Mouse (Mus musculus) kidney, postnatal 4 days (tissue): ENCODE measurements around the gene 9230112D13Rik.

Source experiments
- DNase-seq, 2 experiments: peaks; one replicate each; pipeline ENCODE4 v3.0.0; 2021; ENCODE audit warnings: mixed read lengths in 2 of 2

Gene 9230112D13Rik

DNA sequence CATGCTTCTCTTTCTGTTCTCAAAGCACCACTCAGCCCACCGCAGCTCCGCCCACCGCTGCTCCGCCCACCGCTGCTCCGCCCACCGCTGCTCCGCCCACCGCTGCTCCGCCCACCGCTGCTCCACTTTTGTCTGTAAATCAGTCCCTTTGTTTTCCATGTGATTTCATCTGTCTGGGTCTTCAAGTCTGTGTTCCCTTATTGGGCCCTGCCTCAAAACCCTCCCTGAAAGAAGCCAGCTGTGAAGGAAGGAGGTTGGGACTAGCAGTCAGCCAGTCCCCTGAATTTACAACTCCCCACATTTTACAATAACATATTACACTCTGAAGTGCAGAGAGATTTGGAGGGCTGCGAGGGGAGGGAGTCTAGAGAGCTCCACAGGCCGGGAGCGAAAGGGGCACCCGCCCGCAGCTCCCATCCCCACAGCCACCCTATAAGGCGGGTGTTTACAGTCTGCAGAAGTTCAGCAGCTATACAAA, 18.1 kb upstream of the 9230112D13Rik start:
- peak; percentile 88 to 91 for DNase-seq

DNA sequence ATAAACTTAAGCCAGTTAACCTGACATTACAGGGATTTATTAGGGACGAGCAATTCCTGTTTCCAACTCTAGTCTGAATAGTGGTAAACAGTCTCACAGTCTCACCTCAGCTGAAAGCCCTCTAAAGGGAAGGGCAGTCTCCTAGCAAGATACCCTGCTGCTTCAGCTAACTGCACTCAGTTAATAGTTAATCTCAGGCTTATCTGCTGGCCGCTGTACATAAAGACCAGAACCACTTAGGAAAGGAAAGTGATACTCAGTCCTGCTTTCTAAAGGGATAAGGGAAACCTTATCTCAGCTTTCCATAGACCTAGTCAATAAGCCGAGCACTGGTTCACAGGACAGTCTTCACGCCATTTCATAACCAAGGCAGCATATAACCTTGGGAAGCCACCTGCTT, 13.3 kb upstream of the 9230112D13Rik start:
- no peak for DNase-seq

DNA sequence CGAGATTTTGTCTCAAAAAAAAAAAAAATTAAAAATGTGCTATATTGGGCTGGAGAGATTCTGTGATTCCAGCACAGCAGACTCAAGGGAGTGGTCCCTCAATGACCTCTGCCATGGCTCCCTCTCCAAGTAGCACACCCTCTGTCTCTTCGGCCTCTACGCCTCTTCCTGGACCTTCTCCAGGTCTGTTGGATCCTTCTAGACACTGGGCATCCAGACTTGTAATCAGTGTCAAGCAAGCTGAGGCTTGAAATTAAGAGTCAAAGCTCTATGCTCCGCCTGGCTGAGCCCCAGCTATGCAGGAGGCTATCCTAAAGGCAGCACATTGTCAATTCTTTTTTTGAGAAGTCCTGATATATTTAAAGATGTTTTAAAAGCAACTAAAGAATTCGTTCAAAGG, 10.9 kb upstream of the 9230112D13Rik start:
- DNase-seq, result no peak

DNA sequence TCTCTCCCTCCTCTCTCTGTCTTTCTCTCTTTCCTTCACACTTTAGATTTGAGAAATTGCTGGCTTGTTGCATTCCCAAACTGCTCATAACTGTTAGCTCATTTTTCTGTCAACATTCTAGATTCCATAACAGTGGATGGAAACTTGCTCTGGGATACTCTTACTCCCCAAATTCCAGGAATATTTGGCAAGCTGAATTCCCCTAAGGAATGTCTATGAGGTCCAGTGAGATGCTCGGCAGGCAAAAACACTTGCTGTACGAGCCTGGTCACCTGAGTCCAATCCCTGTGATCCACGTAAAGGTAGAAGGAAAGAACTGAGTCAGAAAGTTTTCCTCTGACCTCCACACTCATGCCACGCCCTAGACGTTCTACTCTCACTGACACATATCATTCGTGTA, 9.9 kb upstream of the 9230112D13Rik start:
- DNase-seq, result no peak

DNA sequence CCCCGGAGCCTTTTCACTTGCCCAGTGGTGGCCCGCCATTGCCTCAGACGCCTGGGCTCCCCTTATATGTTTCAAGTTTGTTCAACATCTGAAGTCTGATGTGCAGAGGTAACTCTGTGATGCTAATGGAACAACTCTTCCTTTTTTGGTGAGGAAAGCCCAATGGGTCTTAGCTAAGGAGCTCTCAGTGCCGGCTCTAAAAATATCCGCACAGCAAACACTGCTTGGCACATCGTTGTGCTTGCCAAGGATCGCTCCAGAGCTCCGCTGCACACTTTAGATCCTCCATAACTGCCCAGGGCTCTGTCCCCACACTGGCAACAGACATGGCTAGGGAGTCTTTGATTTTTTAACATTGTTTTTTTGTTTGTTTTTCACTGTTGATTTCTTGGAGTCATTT, 6.2 kb upstream of the 9230112D13Rik start:
- DNase-seq, result no peak

DNA sequence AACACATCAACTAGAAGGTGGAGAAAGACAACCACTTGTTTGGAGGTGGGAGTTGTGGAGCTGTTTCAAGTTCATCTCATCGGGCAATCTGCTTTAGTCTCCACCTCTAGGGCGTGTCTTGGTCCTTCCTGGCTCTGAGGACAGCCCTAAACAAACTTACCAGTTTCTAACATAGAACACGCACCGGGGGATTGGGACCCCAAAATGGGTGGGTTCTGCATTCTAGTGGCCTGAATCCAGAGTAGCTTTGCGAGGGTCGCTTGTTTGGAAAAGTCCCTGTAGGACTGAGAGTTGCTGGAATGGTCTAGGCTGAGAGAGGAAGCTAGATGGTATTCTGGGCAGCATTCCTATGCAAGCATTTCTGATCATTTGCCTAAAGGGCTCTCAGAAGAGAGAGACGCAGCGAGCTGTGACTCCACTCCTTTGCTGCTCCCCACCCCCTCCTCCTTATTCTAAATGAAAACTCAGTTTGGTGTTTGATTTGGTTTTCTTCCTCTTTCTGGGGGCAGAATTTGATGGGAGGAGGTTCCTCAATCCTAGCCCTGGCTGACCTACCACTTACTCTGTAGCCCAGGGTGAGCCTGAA, 4.5 kb downstream of the 9230112D13Rik start:
- no peak for DNase-seq

DNA sequence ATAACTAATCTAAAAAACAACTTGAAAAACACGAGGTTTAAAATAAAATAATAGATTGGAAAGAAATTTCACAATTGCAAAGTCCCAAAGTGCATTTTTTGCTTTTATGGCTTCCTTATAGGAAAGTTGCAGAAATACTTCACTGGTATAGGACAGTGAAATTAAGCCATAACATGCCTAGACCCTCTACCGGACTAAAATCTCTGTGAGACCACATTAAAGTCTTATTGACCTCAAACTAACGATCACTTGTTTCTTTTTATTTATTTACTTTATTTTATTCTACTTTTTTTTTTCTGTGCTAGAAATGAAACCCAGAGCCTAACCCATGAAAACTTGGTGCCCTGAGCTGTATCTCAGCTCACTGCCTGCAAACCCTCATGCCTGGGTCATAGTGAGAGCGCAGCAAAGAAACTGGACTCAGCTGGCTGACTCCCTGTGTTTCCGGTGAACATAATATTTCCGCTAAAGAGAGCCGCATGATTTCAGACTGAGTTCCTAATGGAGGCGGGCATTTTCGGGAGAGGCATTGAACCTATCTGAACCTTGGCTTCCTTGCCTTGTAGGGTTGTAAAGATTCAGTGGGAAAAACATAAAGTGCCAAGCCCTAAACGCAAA, 5.5 kb downstream of the 9230112D13Rik start:
- no peak for DNase-seq

DNA sequence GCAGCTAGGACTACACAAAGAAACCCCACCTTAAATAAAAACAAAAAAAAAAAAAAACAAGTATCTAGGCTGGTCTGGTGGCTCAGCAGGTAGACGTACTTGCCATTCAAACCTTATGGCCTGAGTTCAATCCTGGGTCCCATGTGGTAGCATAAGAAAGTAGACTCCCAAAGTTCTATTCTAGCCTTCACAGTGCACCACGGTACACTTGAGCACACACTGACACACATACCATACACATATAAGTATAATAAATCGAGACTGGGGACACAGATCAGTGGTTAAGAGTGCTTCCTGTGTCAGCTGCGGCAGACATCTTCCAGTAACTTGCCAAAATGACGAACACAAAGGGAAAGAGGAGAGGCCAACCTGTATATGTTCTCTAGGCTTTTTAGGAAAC, 6.7 kb downstream of the 9230112D13Rik start:
- DNase-seq, result no peak

DNA sequence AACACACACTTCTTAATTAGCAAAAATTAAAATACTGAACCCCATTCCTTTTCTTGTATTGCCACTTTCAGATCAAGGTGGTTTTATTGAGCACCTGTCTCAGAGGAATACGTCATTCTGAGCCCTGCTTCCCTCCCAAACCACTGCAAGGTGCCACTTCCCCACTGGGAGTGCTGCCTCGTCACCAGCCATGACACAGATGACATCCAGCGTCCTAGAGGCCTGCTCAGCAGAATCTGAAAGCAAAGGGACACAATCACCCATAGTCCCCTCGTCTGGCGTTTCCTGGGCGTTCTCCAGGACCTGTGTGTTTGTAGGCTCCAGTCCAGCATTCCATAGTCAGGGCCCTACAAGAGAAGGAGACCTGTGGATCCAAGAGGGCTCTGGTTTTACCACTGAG, 8.5 kb downstream of the 9230112D13Rik start:
- DNase-seq, result peak in 1 of 2 experiments; percentile 21

DNA sequence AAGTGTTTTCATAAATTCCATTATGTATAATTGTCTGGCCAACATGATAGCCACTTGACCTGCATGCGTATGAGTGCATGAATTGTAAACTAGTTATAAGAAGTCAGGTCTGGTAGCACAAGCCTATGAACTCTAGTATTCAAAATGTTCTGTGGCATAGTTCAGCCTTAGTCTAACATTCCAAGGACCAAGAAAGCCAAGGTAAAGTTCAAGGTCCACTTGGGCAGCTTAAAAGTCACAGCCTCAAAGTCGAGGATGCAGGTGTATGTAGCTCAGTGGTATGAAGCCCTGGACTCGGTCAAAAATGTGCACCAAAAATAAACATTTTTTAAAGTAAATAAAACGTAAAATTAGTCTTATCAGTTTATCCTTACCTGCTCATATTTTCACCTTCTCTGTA, 10.0 kb downstream of the 9230112D13Rik start:
- DNase-seq, result no peak

DNA sequence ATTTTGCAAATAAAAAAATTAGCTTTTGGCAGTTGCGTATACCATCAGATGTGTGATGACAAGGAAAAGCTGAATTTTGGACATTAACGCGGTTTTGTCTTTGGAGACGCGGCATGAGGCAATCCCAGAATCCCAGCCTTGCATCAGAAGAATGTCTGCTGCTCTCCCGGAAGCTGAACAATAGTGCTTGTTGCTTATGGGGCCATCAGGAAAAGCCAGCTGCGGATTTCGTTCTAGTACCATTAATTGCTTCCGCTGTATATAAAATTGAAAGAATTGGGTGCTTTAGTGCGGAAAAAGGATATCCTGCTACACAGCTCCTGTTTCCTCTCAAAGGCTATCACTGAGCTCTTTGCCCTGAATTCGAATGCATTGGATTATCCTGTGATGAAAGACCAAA, 10.7 kb downstream of the 9230112D13Rik start:
- DNase-seq, result no peak

DNA sequence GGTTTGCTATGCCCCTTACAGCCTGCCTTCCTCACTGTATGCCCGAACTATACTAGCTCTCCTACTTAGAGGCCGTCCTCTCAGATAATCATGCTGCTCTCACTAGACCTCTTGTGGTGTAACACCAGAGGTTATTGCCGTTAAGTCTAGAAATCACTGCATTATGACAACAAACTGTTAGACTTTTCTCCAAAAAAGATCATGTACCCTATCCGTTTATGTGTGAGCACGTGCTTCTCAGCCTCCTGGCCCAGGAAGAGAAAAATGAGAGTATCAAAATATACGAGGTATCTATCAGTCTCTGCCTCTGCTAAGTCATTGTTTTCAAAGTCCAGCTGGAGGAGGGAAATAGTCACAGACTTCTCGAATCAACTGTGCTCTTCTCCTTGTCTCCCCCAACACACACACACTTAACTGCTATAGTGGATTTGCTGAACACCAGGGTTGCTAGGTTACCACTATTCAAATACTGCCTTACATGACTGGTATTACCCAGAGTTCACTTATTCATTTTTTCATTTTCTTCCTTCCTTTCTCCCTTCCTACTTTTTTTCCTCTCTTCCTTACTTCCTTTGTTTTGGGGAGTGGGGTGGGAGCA, 13.7 kb downstream of the 9230112D13Rik start:
- no peak for DNase-seq

DNA sequence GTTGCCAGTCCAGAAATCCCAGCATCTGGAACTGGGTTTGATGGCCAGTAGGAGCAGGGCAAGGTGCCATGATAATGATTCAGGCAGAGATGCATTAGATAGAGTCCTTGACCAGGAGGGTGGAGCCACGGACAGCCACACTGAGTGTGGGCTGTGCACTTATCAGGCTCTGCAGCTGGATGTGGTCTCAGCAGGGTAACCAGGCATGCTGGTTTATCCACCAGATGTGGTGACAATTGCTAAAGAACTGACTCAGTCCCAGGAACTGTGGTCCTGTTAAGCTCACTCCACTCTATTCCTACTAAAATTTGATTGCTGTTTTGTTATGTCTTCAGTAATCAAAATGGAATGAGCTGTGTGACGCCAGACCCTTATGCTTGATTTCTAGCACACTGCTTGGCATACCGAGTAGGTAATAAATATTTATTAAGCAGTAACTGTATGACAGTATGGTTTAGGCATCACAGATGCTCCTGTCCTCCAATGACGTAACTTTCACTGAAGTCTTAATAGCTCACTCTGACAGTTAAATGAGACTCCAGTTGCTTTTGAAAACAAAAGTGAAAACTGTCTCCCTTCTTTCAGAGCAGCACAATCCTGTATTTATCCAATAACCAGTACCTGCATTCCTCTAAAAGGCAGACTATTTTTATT, 14.3 kb downstream of the 9230112D13Rik start:
- peak in 1 of 2 experiments; percentile 14 for DNase-seq

DNA sequence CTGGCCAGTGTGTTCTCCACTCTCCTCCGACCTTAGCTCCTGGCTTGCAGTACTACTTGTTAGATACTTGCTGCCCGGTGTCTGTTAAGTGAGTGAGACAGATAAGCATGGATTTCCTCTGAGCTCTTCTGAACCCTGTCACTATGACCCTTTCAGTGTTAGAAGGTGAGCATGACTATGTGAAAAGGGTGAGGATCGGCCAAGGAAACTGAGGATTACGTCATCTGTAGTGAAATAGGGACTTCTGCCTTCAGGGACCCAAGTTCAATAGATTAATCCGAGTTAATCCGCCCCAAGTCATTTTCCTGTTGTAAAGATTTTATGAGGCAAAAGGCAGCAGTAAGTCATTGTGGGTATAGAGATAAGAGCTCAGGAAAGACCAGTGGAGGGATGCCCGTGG, 17.3 kb downstream of the 9230112D13Rik start:
- no peak for DNase-seq

DNA sequence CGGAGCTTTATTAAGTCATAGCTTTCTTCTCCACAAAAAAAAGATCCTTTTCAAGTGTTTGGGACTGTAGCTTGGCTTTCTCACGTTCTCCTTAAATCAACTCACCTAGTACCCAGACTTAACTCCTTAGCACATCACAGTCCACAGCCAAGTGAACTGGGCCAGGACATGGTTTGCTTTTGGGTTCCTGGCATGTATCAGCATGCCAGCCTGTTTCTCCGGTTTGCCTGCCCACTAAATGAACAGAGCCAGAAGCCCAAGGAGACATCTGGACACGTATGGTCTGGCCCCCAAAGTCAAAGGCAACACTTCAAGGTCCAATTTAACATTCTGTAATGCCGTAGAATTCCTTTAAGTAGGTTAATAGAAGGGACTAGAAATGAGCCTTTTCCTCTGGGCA, 18.2 kb downstream of the 9230112D13Rik start:
- no peak for DNase-seq

DNA sequence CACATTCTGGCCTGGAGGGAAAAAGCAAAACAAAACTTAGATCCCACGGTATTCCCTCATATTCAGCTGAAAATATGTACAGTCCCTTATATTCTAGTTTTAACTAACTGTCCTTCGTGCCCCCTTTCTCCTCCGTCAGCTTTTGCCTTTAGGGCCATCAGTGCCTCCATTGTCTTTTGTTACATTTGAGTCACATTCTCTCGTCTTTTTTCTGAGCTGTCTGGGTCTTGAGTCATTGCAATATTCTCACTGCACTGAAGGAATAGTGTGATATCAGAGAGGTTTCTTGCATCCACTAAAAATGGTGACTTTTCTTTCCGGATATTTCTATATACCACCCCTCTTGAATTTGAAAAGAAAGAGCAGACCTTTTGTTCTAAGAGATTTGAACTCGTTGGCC, 18.8 kb downstream of the 9230112D13Rik start:
- no peak for DNase-seq

DNA sequence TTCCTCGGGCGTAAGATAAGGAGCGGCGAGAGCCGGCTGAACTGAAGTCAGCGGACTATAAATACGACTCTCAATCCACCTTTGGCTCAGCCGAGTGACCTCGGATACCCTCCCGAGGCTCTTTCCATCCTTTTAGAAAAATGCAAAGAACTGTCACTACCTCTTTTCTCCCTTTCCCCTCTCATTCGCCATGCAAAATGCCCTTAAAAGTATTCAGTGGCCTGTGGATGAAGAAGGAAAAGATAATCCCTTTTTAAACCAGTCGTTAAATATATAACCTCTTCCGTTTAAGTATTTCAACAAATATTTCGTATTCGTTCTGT, 19.3 kb downstream of the 9230112D13Rik start, which contains the start of gene Bmpr1a:
TSS of gene Bmpr1a (minus strand) at position 17 of the 323 bp plus-strand sequence.
- no peak for DNase-seq

DNA sequence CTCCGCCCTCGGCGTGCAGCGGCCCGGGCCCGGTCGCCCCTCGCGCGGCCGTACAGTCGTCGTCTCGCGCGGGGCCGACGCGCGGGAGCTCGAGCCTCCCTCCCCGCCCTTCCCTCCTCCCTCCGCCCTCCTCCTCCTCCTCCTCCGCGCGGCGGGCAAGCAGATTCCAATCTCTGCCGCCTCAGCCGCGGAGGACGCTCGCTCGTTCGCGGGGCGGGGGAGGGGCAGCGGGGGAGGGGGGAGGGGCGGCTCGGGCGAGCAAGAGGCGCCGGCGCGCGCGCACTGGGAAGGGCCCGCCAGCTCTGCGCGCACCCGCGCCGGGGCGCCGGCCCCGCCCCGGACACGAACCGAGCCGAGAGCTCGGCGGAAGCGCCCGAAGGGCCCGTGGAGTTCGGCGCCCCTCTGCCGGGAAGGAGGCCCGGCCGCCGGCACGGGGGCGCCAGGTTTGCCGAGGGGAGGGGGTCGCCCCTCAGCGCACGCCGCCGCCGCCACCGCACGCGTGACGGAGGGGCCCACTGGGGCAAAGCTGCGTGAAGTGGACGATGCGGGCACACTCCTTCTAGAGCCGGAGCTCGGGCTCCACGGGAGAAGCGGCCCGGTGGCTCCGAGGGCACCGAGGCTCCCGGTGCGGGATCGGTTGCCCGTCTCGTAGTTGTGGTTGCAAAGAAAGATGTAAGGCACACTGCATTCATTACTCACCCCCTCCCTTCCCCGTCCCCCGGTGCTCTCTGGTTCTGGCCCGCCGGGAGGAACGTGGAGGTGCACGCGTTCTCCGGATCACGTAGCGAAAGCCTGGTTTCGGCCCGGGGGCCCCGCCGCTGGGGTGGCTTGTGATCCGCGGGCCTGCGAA, 19.9 kb downstream of the 9230112D13Rik start:
- peak; percentile 89 to 94 for DNase-seq

DNA sequence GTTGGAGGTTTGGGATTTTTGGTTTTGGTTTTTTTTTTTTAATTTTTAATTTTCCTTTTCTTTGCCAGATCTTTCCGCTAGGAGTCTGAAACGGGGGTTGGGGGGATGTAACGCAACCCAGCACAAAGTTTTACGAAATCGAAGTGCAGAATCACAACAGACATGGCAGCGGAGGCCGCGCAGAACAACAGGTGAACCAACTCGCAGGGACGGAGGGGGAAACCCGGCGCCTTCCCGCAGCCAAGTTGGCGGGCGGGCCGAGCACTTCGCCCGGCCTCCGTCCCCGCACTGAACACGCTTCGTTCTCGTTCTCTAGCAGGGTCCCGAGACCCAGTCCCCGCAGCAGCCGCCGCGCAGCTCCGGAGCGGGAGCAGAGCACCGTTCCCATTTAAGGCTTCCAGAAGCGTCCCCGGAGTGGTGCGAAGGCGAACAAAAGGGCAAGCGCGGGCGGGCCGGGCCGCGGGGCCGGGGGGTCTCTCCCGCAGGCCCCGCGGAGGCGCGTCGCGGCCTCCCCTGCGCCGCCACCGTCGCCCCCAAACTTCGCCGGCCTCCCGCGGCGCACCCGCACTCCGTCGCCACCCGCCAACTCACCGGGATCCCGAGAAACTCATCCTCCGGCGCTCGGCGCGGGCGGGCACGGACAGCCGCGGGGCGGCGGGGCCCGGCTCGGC, 20.7 kb downstream of the 9230112D13Rik start:
- DNase-seq, result peak; percentile 64 to 77

DNA sequence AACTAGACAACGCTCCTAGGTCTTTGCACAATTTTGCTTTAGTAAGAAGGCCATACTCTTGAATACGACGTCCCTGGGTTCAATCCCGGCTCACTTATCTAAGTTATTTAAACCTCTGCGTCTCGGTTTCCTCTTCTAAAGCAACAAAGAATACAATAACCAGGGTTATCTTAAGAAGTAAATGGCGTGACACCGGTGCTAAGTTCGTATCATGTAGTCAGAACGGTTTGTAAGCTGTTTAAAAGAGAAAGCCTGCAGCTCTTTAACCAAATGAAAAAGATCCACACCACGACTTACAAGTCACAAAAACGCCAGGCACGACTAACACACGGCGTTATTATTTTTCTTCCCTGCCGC, 21.2 kb downstream of the 9230112D13Rik start:
- no peak for DNase-seq

DNA sequence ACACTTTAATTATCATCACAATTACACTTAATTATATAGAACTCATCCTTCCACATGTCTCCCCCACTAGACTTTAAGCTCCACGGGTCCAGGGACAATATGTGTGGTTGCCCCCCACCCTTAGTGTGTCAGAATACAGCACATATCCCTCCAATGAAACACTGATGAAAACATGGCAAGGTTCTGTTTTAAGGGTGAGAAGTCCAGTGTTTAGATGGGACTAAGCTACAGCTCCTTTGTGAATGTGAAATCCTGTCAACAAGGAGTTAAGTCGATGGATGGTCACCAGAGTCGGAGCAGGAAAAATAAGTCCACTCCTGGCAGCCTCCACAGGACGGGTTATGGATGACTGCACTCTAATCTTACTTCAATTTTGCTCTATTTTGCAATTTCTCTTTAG, 22.3 kb downstream of the 9230112D13Rik start:
- DNase-seq, result peak in 1 of 2 experiments; percentile 17

DNA sequence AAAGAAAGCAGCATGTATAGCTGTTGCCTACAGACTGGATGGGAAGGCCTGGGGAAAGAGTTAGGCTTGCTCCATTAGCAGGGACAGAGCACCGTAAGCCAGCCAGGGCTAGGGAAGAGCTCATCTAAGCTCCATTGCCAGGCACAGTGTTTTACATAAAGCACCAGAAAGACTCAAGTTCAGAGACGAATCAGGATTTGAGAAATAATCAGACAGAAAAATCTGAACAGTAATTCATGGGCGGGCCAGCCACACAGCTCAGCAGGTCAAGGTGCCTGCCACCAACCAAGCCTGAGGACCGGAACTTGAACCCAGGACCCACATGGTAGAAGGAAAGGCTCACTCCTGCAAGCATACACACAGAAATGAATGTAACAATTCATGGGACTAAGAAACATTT, 22.9 kb downstream of the 9230112D13Rik start:
- DNase-seq, result no peak

DNA sequence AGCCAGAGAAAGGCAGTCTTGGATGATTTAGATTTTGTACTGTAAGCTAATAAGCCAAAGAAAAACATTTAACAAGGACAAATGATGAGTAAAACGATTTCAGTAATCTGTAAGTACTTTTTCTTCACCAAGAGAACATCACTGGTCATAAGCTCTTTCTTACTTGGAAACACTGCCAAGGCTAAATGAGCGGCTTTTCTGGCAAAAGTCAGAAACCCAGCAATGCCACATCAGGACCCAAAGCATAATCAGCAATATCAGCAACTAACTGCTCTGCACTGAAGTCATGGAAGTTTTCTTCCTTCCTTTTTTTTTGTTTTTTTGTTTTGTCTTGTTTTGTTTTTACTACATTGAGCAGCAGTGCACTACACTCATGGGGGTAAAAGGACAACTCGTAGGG, 25.3 kb downstream of the 9230112D13Rik start:
- DNase-seq, result no peak
